Mouse (Mus musculus): ENCODE measurements at regions not wholly inside any gene's neighbourhood (a gene's known extent, or its start where the extent isn't known, plus 50 kb on each side); places are given as distances from the start of the nearest gene placed in this dataset.

GRCm38 (mm10) chr1:185967227-185967626, 149.9 kb downstream of the Lyplal1 start:
- TF ChIP-seq CTCF (conservative IDR thresholded peaks at IDR 0.05; ENCODE audit: low read length) = no peak
- TF ChIP-seq POU5F1 (IDR thresholded peaks at IDR 0.05; ENCODE audit: borderline replicate concordance, low read length) = no peak
- TF ChIP-seq NANOG (IDR thresholded peaks at IDR 0.05; ENCODE audit: borderline replicate concordance, low read length) = no peak
